ENCODE assay signal across 13 mouse cellular contexts in the genomic region with DNA sequence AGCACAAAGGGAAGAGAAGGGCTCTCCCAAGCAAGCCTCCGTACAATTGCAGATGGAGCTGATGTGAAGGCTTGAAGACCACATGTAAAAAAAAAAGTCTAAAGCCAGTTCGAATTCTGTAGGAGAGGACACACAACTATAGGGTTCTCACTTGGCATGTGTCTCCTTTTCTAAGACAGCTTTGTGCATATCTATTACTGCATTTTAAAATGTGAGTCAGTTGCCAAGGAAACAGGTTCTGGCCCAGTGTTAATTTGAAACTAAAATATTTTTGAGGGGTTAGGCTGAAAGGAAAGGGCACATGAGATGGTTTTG. TPM values are rescaled to one million over a fixed set of nuclear protein-coding genes. Genes with fewer than 3 reads are reported as not detected.
DNase-seq lines count a peak whose midpoint lies in the region; ATAC-seq and TF ChIP-seq lines count a peak whose summit lies in the region.
"Had no signal": no experiment of that assay in that cellular context is flagged by ENCODE, and none has a peak within 500 bp of the region (broad histone marks: within the 10 kb centered on the region; RNA-seq: fewer than 3 reads in every experiment).

No protein-coding gene starts in this region.

- 0 out of 2 replicates have a peak overlapping the region, but pooled peaks have one; percentile 19 for H3K27ac ChIP-seq in cerebellum, adult 2 months (ENCODE audit: insufficient read depth, low read length)
- H3K27ac ChIP-seq in layer of hippocampus, adult 2 months, result peak overlapping the region; percentile 89
- H3K27ac ChIP-seq in forebrain, embryonic 15.5 days (replicated peaks), result peak overlapping the region; percentile 94
- peak overlapping the region; percentile 84 for H3K27ac ChIP-seq in midbrain, embryonic 15.5 days
- H3K27ac ChIP-seq: kidney, postnatal 0 days had no signal

- no peak for TF ChIP-seq CTCF in cerebellum, adult 2 months (IDR thresholded peaks at IDR 0.05; ENCODE audit: borderline replicate concordance, insufficient read depth, low read depth, low read length)
- no peak for TF ChIP-seq CTCF in layer of hippocampus, adult 2 months (conservative IDR thresholded peaks at IDR 0.05)

- no peak for TF ChIP-seq POLR2A in cerebellum, adult 2 months (IDR thresholded peaks at IDR 0.05; ENCODE audit: borderline replicate concordance, insufficient read depth, low read length)

- WGBS in cerebellum, adult 2 months, result 77% methylated on average over 2 of the region's 2 CpGs
- 63% methylated on average over 2 of the region's 2 CpGs for WGBS in forebrain, embryonic 15.5 days
- 71% methylated on average over 2 of the region's 2 CpGs for WGBS in midbrain, embryonic 15.5 days

- peak overlapping the region; percentile 45 for H3K9ac ChIP-seq in forebrain, embryonic 15.5 days (replicated peaks)
- H3K9ac ChIP-seq in midbrain, embryonic 15.5 days, result peak overlapping the region; percentile 24

- peaks cover 3% of the 10 kb centered on the region; the same call in 1 of the 2 replicates for H3K4me1 ChIP-seq in cerebellum, adult 2 months (ENCODE audit: control insufficient read depth, insufficient read depth, low read length)
- H3K4me1 ChIP-seq in forebrain, embryonic 15.5 days, result peaks cover 77% of the 10 kb centered on the region
- H3K4me1 ChIP-seq in midbrain, embryonic 15.5 days, result peaks cover 56% of the 10 kb centered on the region

- H3K9me3 ChIP-seq in forebrain, embryonic 15.5 days, result no peaks in the 10 kb centered on the region
- no peaks in the 10 kb centered on the region for H3K9me3 ChIP-seq in midbrain, embryonic 15.5 days

- no peaks in the 10 kb centered on the region for H3K36me3 ChIP-seq in forebrain, embryonic 15.5 days
- H3K36me3 ChIP-seq in midbrain, embryonic 15.5 days (replicated peaks), result no peaks in the 10 kb centered on the region

- H3K4me3 ChIP-seq in cerebellum, adult 2 months (replicated peaks; ENCODE audit: insufficient read depth, low read depth, low read length), result no peak overlapping the region
- peak overlapping the region; percentile 59 for H3K4me3 ChIP-seq in layer of hippocampus, adult 2 months
- H3K4me3 ChIP-seq in forebrain, embryonic 15.5 days, result peak overlapping the region; percentile 35
- H3K4me3 ChIP-seq in midbrain, embryonic 15.5 days, result peak overlapping the region; percentile 44

- DNase-seq in cerebellum, adult 2 months, result no peak
- no peak for DNase-seq in cerebellum, postnatal 25 days
- no peak for DNase-seq in layer of hippocampus, adult 2 months (ENCODE audit: low spot score in 2 of 2)
- no peak for DNase-seq in layer of hippocampus, adult 18-20 months (ENCODE audit: low spot score in 2 of 2)
- DNase-seq in T-cell, adult 2 months (ENCODE audit: low spot score), result no peak
- DNase-seq in layer of hippocampus, postnatal 25 days (ENCODE audit: extremely low spot score in 1 of 2, low spot score in 1 of 2), result no peak
- DNase-seq: cerebellum, postnatal 14 days; gastrocnemius, postnatal 36 days; right cerebral cortex, postnatal 25 days; thymus, postnatal 36 days had no signal

- no peak for ATAC-seq in forebrain, embryonic 15.5 days (replicated peaks)
- ATAC-seq in midbrain, embryonic 15.5 days (replicated peaks), result no peak

- H3K4me2 ChIP-seq in forebrain, embryonic 15.5 days (replicated peaks), result peak overlapping the region; percentile 50
- H3K4me2 ChIP-seq in midbrain, embryonic 15.5 days, result peak overlapping the region; percentile 52

- H3K27me3 ChIP-seq in cerebellum, adult 2 months (ENCODE audit: control insufficient read depth, insufficient read depth, low read length), result no peaks in the 10 kb centered on the region
- no peaks in the 10 kb centered on the region for H3K27me3 ChIP-seq in forebrain, embryonic 15.5 days
- no peaks in the 10 kb centered on the region for H3K27me3 ChIP-seq in midbrain, embryonic 15.5 days (replicated peaks)

RNA-seq across cellular contexts. Expression of a gene that starts 22.4 kb away (rescaled TPM):
- 19.2 and 21.5 TPM in 2 replicates for polyA plus RNA-seq in cerebellum, adult 2 months (2012; rRNA removed)
- total RNA-seq in layer of hippocampus, adult 2 months (2021), result 10 to 100 TPM; 57.9 to 65.3 TPM
- 10 to 100 TPM; 65.0 to 65.8 TPM for total RNA-seq in layer of hippocampus, adult 18-20 months (2021)
- 48.2 and 51.0 TPM in 2 replicates for polyA plus RNA-seq in forebrain, embryonic 15.5 days (2015; fragmentation: Nextera tagmentation; extraction: Ambion mirVana)
- polyA plus RNA-seq in midbrain, embryonic 15.5 days (2015; fragmentation: Nextera tagmentation; extraction: Ambion mirVana), result 57.2 and 59.2 TPM in 2 replicates
- total RNA-seq in layer of hippocampus, postnatal 25 days (2021), result 10 to 100 TPM; 53.0 to 54.6 TPM

Comparison
In these comparisons a context has a peak if more than half of its experiments do, and no peak if none do; other contexts are left out.
1. H3K27ac ChIP-seq: peak in every context shown above with its lines; median percentile 94 in forebrain, embryonic 15.5 days; 89 in layer of hippocampus, adult 2 months; 84 in midbrain, embryonic 15.5 days; 19 in cerebellum, adult 2 months.